Comparison of ENCODE assay signal across 13 mouse cellular contexts in genomic region chr19:40687291-40687927, GRCm38 (mm10).
DNase-seq lines count a peak whose midpoint lies in the region; ATAC-seq lines count a peak whose summit lies in the region.
"Had no signal": no experiment of that assay in that cellular context is flagged by ENCODE, and none has a peak within 500 bp of the region (broad histone marks: within the 10 kb centered on the region; RNA-seq: fewer than 3 reads in every experiment).

No protein-coding gene starts in this region.

- peak; percentile 13 for DNase-seq in adrenal gland, postnatal 10 days
- no peak for DNase-seq in adrenal gland, adult 2 months
- DNase-seq in 3T3-L1 (ENCODE audit: low read depth, low spot score): peak; percentile 12
- peak; percentile 12 for DNase-seq in adipocyte (ENCODE audit: low spot score)
- no peak for DNase-seq in left cerebral cortex, adult 8-10 months (ENCODE audit: low spot score in 2 of 2)
- DNase-seq in gastrocnemius, adult 18-20 months (ENCODE audit: low spot score): no peak
- no peak for DNase-seq in left cerebral cortex, postnatal 10 days (ENCODE audit: extremely low spot score in 1 of 2, low spot score in 2 of 2)
- DNase-seq: cerebellum, adult 8-10 months; gastrocnemius, postnatal 36 days; right cerebral cortex, postnatal 4 days had no signal

- peak; percentile 32; the same call in 1 of the 2 replicates for ATAC-seq in megakaryocyte progenitor cell, adult 5-6 weeks (replicated peaks; ENCODE audit: poor library complexity)
- ATAC-seq: forebrain, embryonic 13.5 days; midbrain, embryonic 15.5 days had no signal

- intact Hi-C loops in left cerebral cortex, postnatal 10 days (cut with DNase I): no loop called here

Comparison
In these comparisons a context has a peak if more than half of its experiments do, and no peak if none do; other contexts are left out.
1. DNase-seq: peak in adrenal gland, postnatal 10 days (single experiment), 3T3-L1 (single experiment) and adipocyte (single experiment); none in adrenal gland, adult 2 months (single experiment), left cerebral cortex, adult 8-10 months (0 of 2), gastrocnemius, adult 18-20 months (single experiment) and left cerebral cortex, postnatal 10 days (0 of 2).